Mouse (Mus musculus): ENCODE results near the gene Donson.

Donson gene

GRCm38 (mm10) chr16:91688619-91689334 lies at the start of gene Donson:
Donson (minus strand) TSS chr16:91688770.
- peak; percentile 92 for DNase-seq (ENCODE audit: low read depth, low spot score)

- DNase-seq (ENCODE audit: low read depth, low spot score) = no peak
Measured at GRCm38 (mm10) chr16:91736046-91736816, 47.7 kb upstream of the Donson start.

GRCm38 (mm10) chr16:91734771-91735170 lies 46.2 kb upstream of the Donson start:
- DNase-seq (ENCODE audit: low read depth, low spot score) = no peak

- DNase-seq (ENCODE audit: low read depth, low spot score) = no peak
Measured at GRCm38 (mm10) chr16:91732816-91733215, 44.2 kb upstream of the Donson start.

- DNase-seq (ENCODE audit: low read depth, low spot score) = no peak
Measured at GRCm38 (mm10) chr16:91730446-91730845, 41.9 kb upstream of the Donson start.

- no peak for DNase-seq (ENCODE audit: low read depth, low spot score)
Measured at GRCm38 (mm10) chr16:91729821-91730441, 41.4 kb upstream of the Donson start.

GRCm38 (mm10) chr16:91729066-91729482 lies 40.5 kb upstream of the Donson start, which contains the start of gene Itsn1:
Itsn1 (plus strand) TSS chr16:91729281.
- DNase-seq (ENCODE audit: low read depth, low spot score) = peak; percentile 92

GRCm38 (mm10) chr16:91728123-91729065 lies 39.8 kb upstream of the Donson start, which contains the start of gene Cryzl1:
Cryzl1 (minus strand) TSS chr16:91728975.
- DNase-seq (ENCODE audit: low read depth, low spot score) = peak; percentile 94

- no peak for DNase-seq (ENCODE audit: low read depth, low spot score)
Measured at GRCm38 (mm10) chr16:91727433-91727832, 38.9 kb upstream of the Donson start.

GRCm38 (mm10) chr16:91724247-91724646 lies 35.7 kb upstream of the Donson start:
- no peak for DNase-seq (ENCODE audit: low read depth, low spot score)

GRCm38 (mm10) chr16:91717399-91717798 lies 28.8 kb upstream of the Donson start:
- no peak for DNase-seq (ENCODE audit: low read depth, low spot score)

GRCm38 (mm10) chr16:91716927-91717349 lies 28.4 kb upstream of the Donson start:
- peak; percentile 89 for DNase-seq (ENCODE audit: low read depth, low spot score)

- DNase-seq (ENCODE audit: low read depth, low spot score) = no peak
Measured at GRCm38 (mm10) chr16:91710241-91710640, 21.7 kb upstream of the Donson start.

GRCm38 (mm10) chr16:91704603-91705340 lies 16.2 kb upstream of the Donson start:
- DNase-seq (ENCODE audit: low read depth, low spot score) = no peak

- DNase-seq (ENCODE audit: low read depth, low spot score) = no peak
Measured at GRCm38 (mm10) chr16:91702771-91703188, 14.2 kb upstream of the Donson start.

- DNase-seq (ENCODE audit: low read depth, low spot score) = no peak
Measured at GRCm38 (mm10) chr16:91701908-91702307, 13.3 kb upstream of the Donson start.

GRCm38 (mm10) chr16:91698995-91699394 lies 10.4 kb upstream of the Donson start:
- no peak for DNase-seq (ENCODE audit: low read depth, low spot score)

- DNase-seq (ENCODE audit: low read depth, low spot score) = no peak
Measured at GRCm38 (mm10) chr16:91695108-91695755, 6.7 kb upstream of the Donson start.

GRCm38 (mm10) chr16:91694455-91695084 lies 6.0 kb upstream of the Donson start:
- DNase-seq (ENCODE audit: low read depth, low spot score) = no peak

All from c-Kit-negative CD71-positive TER-119-positive erythroid progenitor cells, embryonic 14.5 days (primary cell).